Mouse (Mus musculus): ENCODE data around the gene Kcnh1. TPM values are rescaled to one million over a fixed set of nuclear protein-coding genes. Genes with fewer than 3 reads are reported as not detected.

Kcnh1 gene
- polyA plus RNA-seq, 1 experiment from 2014 or later, result 1.3 TPM

DNA sequence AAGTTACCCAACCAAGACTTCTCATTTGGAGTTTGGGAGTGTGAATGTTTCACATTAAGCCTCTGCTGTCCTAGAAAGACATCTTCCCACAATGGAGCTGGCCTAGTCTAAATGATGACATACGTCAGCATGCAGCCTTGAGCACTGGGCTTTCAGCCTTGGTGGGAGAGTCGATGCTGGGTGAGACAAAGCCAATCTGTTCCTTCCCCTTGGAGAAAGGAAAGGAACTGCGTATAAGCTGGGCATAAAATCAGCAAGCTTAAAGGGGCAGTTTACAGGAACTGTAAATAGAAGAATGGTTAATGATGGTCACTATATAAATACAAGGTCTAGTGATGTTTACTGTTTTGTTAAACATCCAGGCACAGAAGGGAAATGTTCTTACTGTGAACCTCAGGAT lies 294.5 kb downstream of the Kcnh1 start:
- Histone ChIP-seq H3K4me2 (ENCODE audit: low read length) (no peak overlapping the region), H3K4me1 (replicated peaks; ENCODE audit: insufficient read depth, low read length) (0 out of 2 replicates have a peak, but pooled peaks cover 4% of the 10 kb centered on the region), H3K9ac (ENCODE audit: low read depth, low read length) (no peak overlapping the region), H3K27ac (no peak overlapping the region), H3K4me3 (replicated peaks; ENCODE audit: low read depth, low read length) (no peak overlapping the region), H3K36me3 (ENCODE audit: insufficient read depth, low read length) (no peaks in the 10 kb centered on the region), H3K27me3 (ENCODE audit: insufficient read depth, low read length) (no peaks in the 10 kb centered on the region), H3K9me3 (replicated peaks; ENCODE audit: low read length) (no peaks in the 10 kb centered on the region)
- TF ChIP-seq CTCF (IDR thresholded peaks at IDR 0.05; ENCODE audit: low read depth), result no peak
- 77% methylated on average over 3 of the region's 3 CpGs for WGBS
- no peak for DNase-seq (ENCODE audit: low spot score)
- ATAC-seq (replicated peaks; ENCODE audit: low FRiP score, low read depth), result no peak

- Histone ChIP-seq H3K4me1 (replicated peaks; ENCODE audit: insufficient read depth, low read length) (0 out of 2 replicates have a peak, but pooled peaks cover 4% of the 10 kb centered on the region), H3K9ac (ENCODE audit: low read depth, low read length) (no peak overlapping the region), H3K27me3 (ENCODE audit: insufficient read depth, low read length) (no peaks in the 10 kb centered on the region), H3K4me2 (ENCODE audit: low read length) (no peak overlapping the region), H3K9me3 (replicated peaks; ENCODE audit: low read length) (no peaks in the 10 kb centered on the region), H3K4me3 (replicated peaks; ENCODE audit: low read depth, low read length) (no peak overlapping the region), H3K36me3 (ENCODE audit: insufficient read depth, low read length) (no peaks in the 10 kb centered on the region), H3K27ac (no peak overlapping the region)
- 95% methylated on average over 11 of the region's 11 CpGs for WGBS
- no peak for TF ChIP-seq CTCF (IDR thresholded peaks at IDR 0.05; ENCODE audit: low read depth)
- ATAC-seq (replicated peaks; ENCODE audit: low FRiP score, low read depth) (no peak), DNase-seq (ENCODE audit: low spot score) (no peak)
Measured at GRCm38 (mm10) chr1:192487571-192487970, 297.0 kb downstream of the Kcnh1 start.

- Histone ChIP-seq H3K4me2 (ENCODE audit: low read length) (no peak overlapping the region), H3K27me3 (ENCODE audit: insufficient read depth, low read length) (no peaks in the 10 kb centered on the region), H3K9me3 (replicated peaks; ENCODE audit: low read length) (no peaks in the 10 kb centered on the region), H3K4me3 (replicated peaks; ENCODE audit: low read depth, low read length) (no peak overlapping the region), H3K27ac (no peak overlapping the region), H3K4me1 (replicated peaks; ENCODE audit: insufficient read depth, low read length) (0 out of 2 replicates have a peak, but pooled peaks cover 4% of the 10 kb centered on the region), H3K9ac (ENCODE audit: low read depth, low read length) (no peak overlapping the region), H3K36me3 (ENCODE audit: insufficient read depth, low read length) (no peaks in the 10 kb centered on the region)
- ATAC-seq (replicated peaks; ENCODE audit: low FRiP score, low read depth) (no peak), DNase-seq (ENCODE audit: low spot score) (no peak)
- no peak for TF ChIP-seq CTCF (IDR thresholded peaks at IDR 0.05; ENCODE audit: low read depth)
- WGBS, result 77% methylated on average over 13 of the region's 13 CpGs
Measured at GRCm38 (mm10) chr1:192489908-192490825, 299.6 kb downstream of the Kcnh1 start.

DNA sequence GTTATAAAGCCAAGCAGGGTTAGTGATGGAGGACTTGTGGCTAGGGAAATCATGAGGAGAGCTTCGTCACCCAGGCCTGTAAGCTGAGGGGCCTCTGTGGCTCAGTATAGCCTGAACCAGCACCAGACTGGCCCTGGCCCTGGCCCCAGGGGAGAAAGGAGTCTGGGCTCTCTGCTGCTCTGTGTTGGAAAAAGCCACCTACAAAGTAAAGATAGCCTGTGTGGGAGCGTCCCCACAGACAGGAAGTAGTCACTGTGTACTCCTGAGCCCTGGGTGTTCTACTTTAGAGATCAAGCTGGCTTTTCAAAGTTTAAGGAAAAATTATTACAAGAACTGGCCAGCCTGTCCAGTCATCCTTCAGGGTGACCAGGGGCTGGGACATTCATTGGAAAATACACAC lies 306.9 kb downstream of the Kcnh1 start:
- DNase-seq (ENCODE audit: low spot score) (no peak), ATAC-seq (replicated peaks; ENCODE audit: low FRiP score, low read depth) (no peak)
- Histone ChIP-seq H3K9ac (ENCODE audit: low read depth, low read length) (no peak overlapping the region), H3K4me1 (replicated peaks; ENCODE audit: insufficient read depth, low read length) (no peaks in the 10 kb centered on the region), H3K4me2 (ENCODE audit: low read length) (no peak overlapping the region), H3K9me3 (replicated peaks; ENCODE audit: low read length) (no peaks in the 10 kb centered on the region), H3K36me3 (ENCODE audit: insufficient read depth, low read length) (no peaks in the 10 kb centered on the region), H3K4me3 (replicated peaks; ENCODE audit: low read depth, low read length) (no peak overlapping the region), H3K27ac (no peak overlapping the region), H3K27me3 (ENCODE audit: insufficient read depth, low read length) (no peaks in the 10 kb centered on the region)
- 79% methylated on average over 2 of the region's 2 CpGs for WGBS
- TF ChIP-seq CTCF (IDR thresholded peaks at IDR 0.05; ENCODE audit: low read depth), result no peak

DNA sequence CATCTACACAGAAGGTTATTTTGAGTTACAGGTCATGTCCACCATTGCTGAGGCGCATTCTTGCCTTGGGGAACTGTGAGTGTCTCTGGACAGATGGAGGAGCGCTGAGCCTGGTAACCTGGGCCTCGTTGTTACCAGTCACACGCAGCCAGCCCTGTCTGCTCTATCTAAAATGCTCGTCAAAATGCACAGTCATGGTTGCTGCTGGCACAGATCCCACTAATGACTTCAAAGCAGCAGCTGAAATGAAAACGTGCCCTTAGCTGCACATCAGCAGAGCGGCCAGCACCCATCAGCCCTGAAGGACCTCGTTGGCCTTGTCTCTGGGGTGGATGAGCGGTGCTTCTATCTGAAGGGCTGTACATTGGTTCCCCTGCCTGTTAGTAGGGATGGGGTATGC lies 311.4 kb downstream of the Kcnh1 start:
- H3K9me3 ChIP-seq (replicated peaks; ENCODE audit: low read length), result no peaks in the 10 kb centered on the region
- 0 out of 2 replicates have a peak, but pooled peaks cover 2% of the 10 kb centered on the region for H3K36me3 ChIP-seq (ENCODE audit: insufficient read depth, low read length)
- no peak overlapping the region for H3K4me2 ChIP-seq (ENCODE audit: low read length)
- no peak for DNase-seq (ENCODE audit: low spot score)
- H3K27me3 ChIP-seq (ENCODE audit: insufficient read depth, low read length), result no peaks in the 10 kb centered on the region
- ATAC-seq (replicated peaks; ENCODE audit: low FRiP score, low read depth), result no peak
- H3K9ac ChIP-seq (ENCODE audit: low read depth, low read length), result no peak overlapping the region
- no peaks in the 10 kb centered on the region for H3K4me1 ChIP-seq (replicated peaks; ENCODE audit: insufficient read depth, low read length)
- no peak for TF ChIP-seq CTCF (IDR thresholded peaks at IDR 0.05; ENCODE audit: low read depth)
- no peak overlapping the region for H3K4me3 ChIP-seq (replicated peaks; ENCODE audit: low read depth, low read length)
- WGBS, result 70% methylated on average over 9 of the region's 9 CpGs
- no peak overlapping the region for H3K27ac ChIP-seq

DNA sequence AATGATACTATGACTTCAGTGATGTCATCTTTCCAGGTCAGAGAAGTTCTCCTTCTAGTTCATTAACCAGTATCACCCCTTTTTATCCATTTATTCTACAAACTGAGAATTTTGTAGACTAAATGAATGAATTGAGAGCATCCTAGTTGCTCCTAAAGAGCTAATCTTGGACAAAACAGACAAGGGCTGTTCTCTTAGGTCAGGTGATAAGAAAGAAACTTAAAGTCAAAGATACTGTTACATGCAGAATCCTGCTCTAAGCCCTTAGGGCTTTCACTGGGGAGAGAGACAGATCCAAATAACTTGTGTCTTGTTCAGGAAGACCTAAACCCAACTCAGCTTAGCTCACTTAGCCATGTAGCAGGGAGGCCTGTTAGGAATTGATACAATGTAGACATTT lies 312.3 kb downstream of the Kcnh1 start:
- ATAC-seq (replicated peaks; ENCODE audit: low FRiP score, low read depth) (no peak), DNase-seq (ENCODE audit: low spot score) (no peak)
- no peak overlapping the region for H3K27ac ChIP-seq
- no peaks in the 10 kb centered on the region for H3K9me3 ChIP-seq (replicated peaks; ENCODE audit: low read length)
- H3K4me1 ChIP-seq (replicated peaks; ENCODE audit: insufficient read depth, low read length), result no peaks in the 10 kb centered on the region
- H3K4me2 ChIP-seq (ENCODE audit: low read length), result no peak overlapping the region
- no peak overlapping the region for H3K9ac ChIP-seq (ENCODE audit: low read depth, low read length)
- 0 out of 2 replicates have a peak, but pooled peaks cover 2% of the 10 kb centered on the region for H3K36me3 ChIP-seq (ENCODE audit: insufficient read depth, low read length)
- H3K4me3 ChIP-seq (replicated peaks; ENCODE audit: low read depth, low read length), result no peak overlapping the region
- no peak for TF ChIP-seq CTCF (IDR thresholded peaks at IDR 0.05; ENCODE audit: low read depth)
- H3K27me3 ChIP-seq (ENCODE audit: insufficient read depth, low read length), result no peaks in the 10 kb centered on the region

Data from kidney, postnatal 0 days (tissue).